Mouse (Mus musculus): ENCODE results near the gene Znrf4.

DNA sequence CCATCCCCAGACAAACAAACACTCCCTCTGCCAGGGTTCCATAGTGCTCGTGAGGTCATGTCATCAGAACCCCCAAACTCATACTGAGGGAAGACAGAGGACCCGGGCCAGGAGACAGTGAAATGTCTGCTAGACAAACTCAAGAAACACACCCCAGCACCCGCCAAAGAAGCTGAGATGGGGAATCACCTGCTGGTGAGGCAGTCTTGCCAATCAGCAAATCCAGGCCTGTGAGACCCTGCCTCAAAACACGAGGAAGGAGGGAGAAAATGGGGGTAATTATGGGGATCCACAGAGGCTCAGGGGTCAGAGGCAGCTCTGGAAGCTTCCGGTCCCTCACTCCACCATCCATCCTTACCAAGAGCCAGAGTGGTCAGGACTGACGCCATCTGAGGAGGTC is 45.5 kb downstream of the Znrf4 start:
- TF ChIP-seq CTCF (IDR thresholded peaks at IDR 0.05; ENCODE audit: extremely low read depth, insufficient read length, insufficient replicate concordance, low read depth, low read length) = no peak
- TF ChIP-seq POLR2A (IDR thresholded peaks at IDR 0.05; ENCODE audit: low read depth, low read length) = no peak
